Mouse (Mus musculus): Measurements from ENCODE around the gene Ovch2. TPM values are rescaled to one million over a fixed set of nuclear protein-coding genes. Genes with fewer than 3 reads are reported as not detected.

The Ovch2 gene
- total RNA-seq, 2 experiments from 2014 or later, result not detected

DNA sequence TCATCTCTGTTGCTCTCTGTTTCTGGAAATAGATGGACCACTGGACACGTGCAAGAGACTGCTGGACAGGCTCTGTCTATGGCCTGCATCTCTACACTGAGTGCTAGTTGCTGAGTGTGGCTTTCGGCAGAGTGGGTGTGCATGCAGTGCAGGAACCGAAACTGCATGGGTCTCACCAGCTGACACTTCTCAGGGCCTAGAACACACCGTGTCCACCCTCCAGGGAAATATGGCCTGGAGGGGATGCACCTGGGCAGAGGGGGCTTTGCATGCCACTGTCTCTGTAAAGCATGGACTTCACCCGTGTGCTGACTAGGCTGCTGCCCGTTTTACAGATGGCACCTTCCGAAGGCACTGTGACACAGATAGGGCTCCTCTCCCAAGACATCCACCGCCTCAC lies 55.0 kb downstream of the Ovch2 start:
- ATAC-seq (replicated peaks; ENCODE audit: poor library complexity, severe bottlenecking), result no peak

DNA sequence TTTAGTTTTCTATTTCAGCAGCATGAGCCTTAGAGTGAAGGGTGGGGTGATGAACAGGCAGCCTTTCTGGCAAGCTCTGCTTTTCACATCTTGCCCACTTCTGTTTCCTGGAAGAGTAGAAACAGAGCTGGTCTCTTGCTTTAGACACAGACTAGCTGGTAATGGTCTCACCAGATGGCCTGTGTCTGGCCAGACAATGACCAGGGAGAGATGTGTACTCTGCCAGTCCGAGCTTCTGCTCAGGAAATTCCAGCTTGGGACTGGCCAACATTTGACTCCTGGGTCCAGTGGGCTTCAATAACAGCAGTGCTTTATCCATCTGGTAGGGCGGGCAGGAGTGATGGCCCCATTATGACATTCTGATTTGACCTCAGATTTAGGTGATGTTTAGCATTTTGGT lies 55.9 kb downstream of the Ovch2 start:
- no peak for ATAC-seq (replicated peaks; ENCODE audit: poor library complexity, severe bottlenecking)

DNA sequence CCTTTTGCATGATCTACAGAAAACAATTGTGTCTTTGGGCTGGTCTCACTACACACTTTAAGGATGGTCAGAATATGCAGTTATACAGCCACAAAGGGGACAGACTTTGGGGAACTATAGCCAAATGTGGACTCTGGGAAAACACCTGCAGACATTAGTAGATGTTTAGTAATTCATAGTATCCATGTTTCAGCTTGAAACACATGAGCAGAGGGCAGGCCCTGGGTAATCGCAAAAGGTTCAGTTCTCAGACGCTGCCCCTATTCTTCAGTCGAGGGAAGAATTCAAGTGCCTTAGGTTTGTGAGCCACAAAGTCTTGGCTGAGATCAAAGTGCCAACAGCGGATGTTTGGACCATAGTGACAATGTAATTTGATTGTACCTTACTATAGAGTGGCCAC lies 56.6 kb downstream of the Ovch2 start:
- no peak for ATAC-seq (replicated peaks; ENCODE audit: poor library complexity, severe bottlenecking)

DNA sequence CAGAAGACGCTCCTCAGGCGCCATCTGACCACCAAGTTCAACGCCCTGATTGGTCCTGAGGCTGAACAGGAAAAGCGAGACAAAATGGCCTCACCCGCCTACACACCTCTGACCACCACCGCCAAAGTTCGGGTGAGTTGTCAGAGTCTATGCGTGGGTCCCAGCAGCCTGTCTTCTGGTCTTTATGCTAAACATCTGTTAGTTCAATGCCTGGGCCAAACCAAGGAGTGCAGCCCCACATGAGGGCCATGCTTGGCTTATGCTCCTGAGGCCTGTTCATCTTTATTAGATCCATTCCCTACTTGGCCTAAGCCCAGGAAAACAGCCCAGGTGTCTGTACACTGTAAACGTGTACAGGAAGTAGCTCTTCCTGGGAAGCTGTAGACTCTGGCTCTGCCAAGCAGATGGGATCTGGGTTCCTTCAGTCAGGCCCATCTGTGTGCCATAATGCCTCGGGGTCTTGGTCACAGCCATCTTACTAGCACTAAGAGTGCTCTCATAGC lies 58.0 kb downstream of the Ovch2 start:
- ATAC-seq (replicated peaks; ENCODE audit: poor library complexity, severe bottlenecking), result no peak

DNA sequence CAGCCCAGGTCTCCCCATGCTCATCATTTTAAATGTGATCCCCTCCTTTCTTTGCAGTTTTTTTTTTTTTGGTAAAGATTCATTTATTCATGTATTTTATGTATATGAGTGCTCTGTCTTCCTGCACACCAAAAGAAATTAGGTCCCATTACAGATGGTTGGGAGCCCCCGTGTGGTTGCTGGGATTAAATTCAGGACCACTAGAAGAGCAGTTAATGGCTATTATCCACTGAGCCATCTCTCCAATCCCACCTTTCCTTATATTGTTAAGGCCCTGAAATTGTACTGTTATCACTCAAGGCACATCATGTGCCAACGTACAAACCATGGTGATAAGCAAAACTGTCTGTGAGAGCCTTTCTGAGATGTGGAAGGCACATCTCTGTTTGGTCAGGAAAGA lies 62.3 kb downstream of the Ovch2 start:
- no peak; the same call in 1 of the 2 replicates for ATAC-seq (replicated peaks; ENCODE audit: poor library complexity, severe bottlenecking)

DNA sequence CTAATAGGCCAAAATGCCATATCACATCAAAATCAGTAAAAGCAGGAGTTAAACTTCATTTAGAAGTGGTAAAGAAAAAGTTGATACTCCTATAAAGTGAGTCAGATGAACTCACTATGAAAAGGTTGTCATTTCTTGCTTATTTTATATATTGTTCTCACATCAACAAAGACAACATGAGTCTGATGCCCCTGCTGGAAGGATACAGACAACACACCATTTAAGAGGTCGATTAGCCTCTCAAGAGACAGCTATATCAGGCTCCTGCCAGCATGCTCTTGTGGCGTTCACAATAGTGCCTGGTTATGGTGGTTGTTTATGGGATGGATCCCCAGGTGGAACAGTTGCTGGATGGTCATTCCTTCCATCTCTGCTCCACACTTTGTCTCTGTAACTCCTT lies 67.8 kb downstream of the Ovch2 start:
- no peak for ATAC-seq (replicated peaks; ENCODE audit: poor library complexity, severe bottlenecking)

Other genes starting within 250 kb of the Ovch2 start
- not detected in 2 replicates for gene Olfml1, start 233.8 kb downstream of the Ovch2 start, total RNA-seq (2014; fragmentation: Nextera tagmentation)
- gene Olfml1, start 233.8 kb downstream of the Ovch2 start, total RNA-seq (2017), result not detected in 2 replicates
- gene Ppfibp2, start 206.0 kb downstream of the Ovch2 start, total RNA-seq (2014; fragmentation: Nextera tagmentation), result 3.0 and 9.9 TPM in 2 replicates
- 5.6 and 6.6 TPM in 2 replicates for gene Ppfibp2, start 206.0 kb downstream of the Ovch2 start, total RNA-seq (2017)
- gene 5330417H12Rik, start 176.0 kb downstream of the Ovch2 start, total RNA-seq (2014; fragmentation: Nextera tagmentation), result not detected in 2 replicates
- gene 5330417H12Rik, start 176.0 kb downstream of the Ovch2 start, total RNA-seq (2017), result not detected in 2 replicates
- gene Cyb5r2, start 43.2 kb downstream of the Ovch2 start, total RNA-seq (2014; fragmentation: Nextera tagmentation), result not detected in 2 replicates
- gene Cyb5r2, start 43.2 kb downstream of the Ovch2 start, total RNA-seq (2017), result not detected in 2 replicates
- not detected in 2 replicates for gene Olfr467, start 11.1 kb upstream of the Ovch2 start, total RNA-seq (2014; fragmentation: Nextera tagmentation)
- gene Olfr467, start 11.1 kb upstream of the Ovch2 start, total RNA-seq (2017), result not detected in 2 replicates
- not detected in 2 replicates for gene Olfr469, start 24.3 kb upstream of the Ovch2 start, total RNA-seq (2014; fragmentation: Nextera tagmentation)
- gene Olfr469, start 24.3 kb upstream of the Ovch2 start, total RNA-seq (2017), result not detected in 2 replicates
- not detected in 2 replicates for gene Olfr470, start 46.3 kb upstream of the Ovch2 start, total RNA-seq (2014; fragmentation: Nextera tagmentation)
- gene Olfr470, start 46.3 kb upstream of the Ovch2 start, total RNA-seq (2017), result not detected in 2 replicates
- not detected in 2 replicates for gene Olfr472, start 96.7 kb upstream of the Ovch2 start, total RNA-seq (2014; fragmentation: Nextera tagmentation)
- 0.05 TPM in 1 of 2 replicates, not detected in the other for gene Olfr472, start 96.7 kb upstream of the Ovch2 start, total RNA-seq (2017)
- gene Olfr473, start 129.2 kb upstream of the Ovch2 start, total RNA-seq (2014; fragmentation: Nextera tagmentation), result not detected in 2 replicates
- gene Olfr473, start 129.2 kb upstream of the Ovch2 start, total RNA-seq (2017), result not detected in 2 replicates
- gene Olfr474, start 153.4 kb upstream of the Ovch2 start, total RNA-seq (2014; fragmentation: Nextera tagmentation), result not detected in 2 replicates
- not detected in 2 replicates for gene Olfr474, start 153.4 kb upstream of the Ovch2 start, total RNA-seq (2017)
- gene Olfr476, start 163.6 kb upstream of the Ovch2 start, total RNA-seq (2014; fragmentation: Nextera tagmentation), result not detected in 2 replicates
- not detected in 2 replicates for gene Olfr476, start 163.6 kb upstream of the Ovch2 start, total RNA-seq (2017)
- not detected in 2 replicates for gene Olfr477, start 185.5 kb upstream of the Ovch2 start, total RNA-seq (2014; fragmentation: Nextera tagmentation)
- not detected in 2 replicates for gene Olfr477, start 185.5 kb upstream of the Ovch2 start, total RNA-seq (2017)
- not detected in 2 replicates for gene Olfr478, start 232.8 kb upstream of the Ovch2 start, total RNA-seq (2014; fragmentation: Nextera tagmentation)
- gene Olfr478, start 232.8 kb upstream of the Ovch2 start, total RNA-seq (2017), result not detected in 2 replicates
- gene Olfr479, start 249.5 kb upstream of the Ovch2 start, total RNA-seq (2014; fragmentation: Nextera tagmentation), result not detected in 2 replicates
- gene Olfr479, start 249.5 kb upstream of the Ovch2 start, total RNA-seq (2017), result not detected in 2 replicates

Data from granulocyte monocyte progenitor cell, adult 5-6 weeks (primary cell).